Mouse (Mus musculus): ENCODE measurements around the gene Tmed4.

GRCm38 (mm10) chr11:6230012-6230411 lies 44.7 kb downstream of the Tmed4 start, which contains the start of gene Npc1l1:
- TF ChIP-seq CTCF (IDR thresholded peaks at IDR 0.05), result no peak
- TF ChIP-seq EP300 (IDR thresholded peaks at IDR 0.05), result no peak
